Mouse (Mus musculus) lung, embryonic 15.5 days (tissue): ENCODE data around the gene Olfr218. TPM values are rescaled to one million over a fixed set of nuclear protein-coding genes. Genes with fewer than 3 reads are reported as not detected.

Source experiments
- polyA plus RNA-seq: library from polyadenylated mRNA; unstranded; fragments of >200 nt; fragmentation: Nextera tagmentation; extraction: Ambion mirVana; gene quantifications from 2 replicates; pipeline ENCODE4 v1.2.1, GENCODE M21; 2015

The Olfr218 gene
- polyA plus RNA-seq, 1 experiment from 2014 or later: not detected

Other genes starting within 250 kb of the Olfr218 start
- gene Olfr16, start 247.4 kb upstream of the Olfr218 start, polyA plus RNA-seq: not detected in 2 replicates
- not detected in 2 replicates for gene Olfr1408, start 60.4 kb upstream of the Olfr218 start, polyA plus RNA-seq
- gene Olfr1406, start 7.2 kb upstream of the Olfr218 start, polyA plus RNA-seq: not detected in 2 replicates
- not detected in 2 replicates for gene Olfr1404, start 14.6 kb downstream of the Olfr218 start, polyA plus RNA-seq
- gene Fcer1a, start 29.4 kb downstream of the Olfr218 start, polyA plus RNA-seq: 0.20 TPM in 1 of 2 replicates, not detected in the other
- gene Olfr418, start 68.2 kb downstream of the Olfr218 start, polyA plus RNA-seq: not detected in 2 replicates
- not detected in 2 replicates for gene Mptx2, start 80.0 kb downstream of the Olfr218 start, polyA plus RNA-seq
- gene Ackr1, start 135.9 kb downstream of the Olfr218 start, polyA plus RNA-seq: 0.64 and 1.2 TPM in 2 replicates
- gene Aim2, start 153.1 kb downstream of the Olfr218 start, polyA plus RNA-seq: 0.84 and 1.7 TPM in 2 replicates
- gene Cadm3, start 169.9 kb downstream of the Olfr218 start, polyA plus RNA-seq: 1.1 TPM in 2 replicates